Mouse (Mus musculus): ENCODE measurements around the gene Ccdc69. TPM values are rescaled to one million over a fixed set of nuclear protein-coding genes. Genes with fewer than 3 reads are reported as not detected.
"Not testable (repeated sequence)": the region's sequence is repeated elsewhere in the genome, so short reads cannot be mapped to it uniquely, and the experiment has no call there.

Ccdc69 gene
- polyA plus RNA-seq, 3 experiments from 2014 or later: 75.5 to 92.6 (median 81.1) TPM

DNA sequence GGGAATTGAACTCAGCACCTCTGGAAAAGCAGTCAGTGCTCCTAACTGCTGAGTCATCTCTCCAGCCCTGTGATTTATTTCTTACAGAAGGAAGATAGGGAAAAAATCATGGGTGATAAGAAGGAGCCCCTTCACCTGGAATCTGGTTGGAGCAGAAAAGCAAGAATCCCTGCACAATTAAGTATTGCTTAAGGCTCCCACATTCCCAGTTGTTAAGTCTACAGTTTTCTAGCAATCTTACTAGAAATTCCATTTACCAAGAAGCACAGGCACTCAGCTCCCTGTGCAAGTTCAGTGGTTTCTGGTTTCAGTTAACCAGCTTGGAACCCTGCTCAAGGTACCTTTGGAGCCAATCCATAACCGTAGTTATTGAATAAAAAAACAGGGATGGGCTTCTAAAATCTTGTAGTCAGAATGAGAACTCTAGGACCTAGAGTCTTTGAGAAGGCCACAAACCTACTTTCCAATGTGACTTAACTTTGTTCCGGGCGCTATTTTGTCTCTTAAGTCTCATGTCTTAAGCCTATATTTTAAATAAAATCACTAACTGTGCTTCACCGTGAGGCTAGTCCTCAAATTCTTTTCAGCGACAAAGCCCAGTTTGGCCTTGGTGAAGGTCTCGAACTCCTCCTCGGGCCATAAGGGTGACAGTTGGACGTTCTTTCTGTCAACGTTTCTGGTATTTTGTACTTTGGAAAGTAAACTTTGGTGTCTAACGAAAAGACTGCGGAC, 19.0 kb upstream of the Ccdc69 start:
- no peak for ATAC-seq

DNA sequence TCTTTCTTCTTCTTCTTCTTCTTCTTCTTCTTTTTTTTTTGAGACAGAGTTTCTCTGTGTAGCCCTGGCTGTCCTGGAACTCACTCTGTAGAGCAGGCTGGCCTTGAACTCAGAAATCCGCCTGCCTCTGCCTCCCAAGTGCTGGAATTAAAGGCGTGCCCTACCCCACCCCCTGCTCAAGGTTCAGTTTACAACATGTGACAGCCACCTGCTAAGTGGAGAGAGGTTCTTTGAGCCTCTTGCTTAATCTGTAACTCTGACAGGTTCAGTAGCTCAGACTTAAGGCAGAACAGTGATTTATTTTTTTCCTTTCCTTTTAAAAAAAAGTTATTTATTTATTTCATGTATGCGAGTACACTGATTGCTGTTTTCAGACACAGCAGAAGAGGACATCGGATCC, 18.4 kb upstream of the Ccdc69 start:
- not testable (repeated sequence) for ATAC-seq

DNA sequence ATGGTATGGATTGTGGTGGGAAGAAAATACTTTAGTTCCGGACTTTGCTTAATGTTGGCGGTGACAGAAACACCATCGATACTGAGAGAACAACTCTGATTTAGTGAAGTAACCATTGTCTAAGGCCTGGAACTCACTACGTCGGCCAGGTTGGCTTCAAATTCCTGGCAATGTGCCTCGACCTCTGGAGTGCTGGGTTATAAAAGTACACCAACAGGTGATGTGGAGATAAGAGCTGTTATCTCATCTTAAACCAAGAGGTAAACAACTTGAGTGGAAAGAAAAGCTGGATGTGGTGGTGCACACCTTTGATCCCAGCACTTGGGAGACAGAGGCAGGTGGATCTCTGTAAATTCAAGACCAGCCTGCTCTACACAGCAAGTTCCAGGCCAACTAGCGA, 15.2 kb upstream of the Ccdc69 start:
- ATAC-seq: no peak

- ATAC-seq: no peak
Measured at GRCm38 (mm10) chr11:55089892-55090291, 12.0 kb upstream of the Ccdc69 start.

DNA sequence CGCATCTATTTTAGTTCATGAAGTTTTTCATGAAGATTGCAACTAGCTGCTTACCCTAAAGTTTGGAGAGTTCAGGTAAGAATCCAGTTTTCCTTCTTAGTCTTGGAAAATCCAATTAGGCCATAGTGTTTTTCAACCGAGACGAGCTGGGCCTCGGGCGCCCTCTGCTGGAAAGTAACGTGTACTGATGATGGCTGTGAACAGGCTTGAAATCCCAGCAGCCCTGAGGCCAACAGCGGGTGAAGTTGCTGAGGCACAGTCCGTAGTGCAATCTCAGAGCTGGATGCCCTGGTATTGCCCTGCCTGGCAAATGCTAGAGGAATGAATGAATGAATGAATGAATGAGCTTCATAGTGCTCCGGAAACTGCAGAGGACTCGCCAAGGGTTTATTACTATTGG, 9.1 kb upstream of the Ccdc69 start:
- peak; percentile 61 for ATAC-seq

DNA sequence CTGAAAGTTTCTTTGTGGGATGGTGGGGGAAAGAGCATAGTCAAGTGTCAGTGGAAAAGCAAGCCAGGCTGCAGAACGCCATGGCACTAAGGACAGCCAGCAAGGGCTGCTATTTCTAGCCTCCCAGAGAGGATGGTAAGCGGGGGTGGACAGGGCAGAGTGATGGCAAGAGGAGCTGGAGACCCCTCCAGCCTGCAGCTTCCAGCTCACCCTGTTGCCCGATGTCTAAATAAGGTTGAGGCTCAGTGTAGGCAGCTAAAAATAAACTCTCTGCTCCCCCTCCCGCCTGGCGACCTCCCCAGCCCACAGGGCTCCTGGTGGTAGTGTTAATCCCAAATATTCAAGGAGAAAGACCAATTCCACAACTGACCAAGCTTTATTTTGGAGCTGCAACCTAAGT, 7.5 kb upstream of the Ccdc69 start:
- ATAC-seq: no peak

- ATAC-seq: no peak
Measured at GRCm38 (mm10) chr11:55084629-55085028, 6.7 kb upstream of the Ccdc69 start.

DNA sequence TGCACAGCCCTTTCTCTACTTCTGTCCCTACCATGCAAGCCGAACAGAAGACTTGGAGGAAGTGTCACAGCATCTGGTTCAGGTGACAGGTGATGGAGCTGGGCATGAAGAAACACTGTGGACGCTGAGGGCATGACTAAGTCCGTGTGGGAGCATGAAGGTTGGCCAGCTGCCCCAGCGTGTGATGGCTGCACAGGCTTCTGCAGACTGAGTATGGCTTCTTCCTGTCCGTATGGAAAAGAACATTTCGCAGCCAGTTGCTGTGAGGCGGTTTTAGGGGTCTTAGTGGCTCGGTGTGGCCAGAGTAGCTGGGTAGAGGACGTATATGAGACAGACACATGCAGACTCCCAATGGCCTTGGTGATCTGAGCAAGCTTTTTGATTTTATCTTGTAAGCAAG, 3.3 kb upstream of the Ccdc69 start:
- no peak for ATAC-seq

DNA sequence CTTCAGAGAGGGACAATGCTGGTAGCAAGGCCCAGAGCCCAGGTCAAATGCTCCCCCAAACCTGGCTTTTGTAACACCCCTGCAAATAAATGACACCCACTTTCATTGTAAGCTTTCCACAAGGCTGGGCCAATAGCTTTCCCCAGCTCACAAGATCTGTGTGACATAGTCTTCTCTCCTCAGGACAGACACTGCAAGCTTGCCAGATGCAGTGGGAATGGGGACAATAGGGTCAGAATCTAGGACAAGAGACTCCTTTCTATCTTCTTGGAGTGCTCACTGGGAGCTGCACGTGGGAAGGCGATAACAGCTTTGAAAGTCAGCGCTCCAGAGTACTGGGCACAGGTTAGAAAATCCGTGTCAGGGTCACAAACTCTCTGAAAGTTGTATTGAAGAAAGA, 1.2 kb upstream of the Ccdc69 start:
- ATAC-seq: no peak

DNA sequence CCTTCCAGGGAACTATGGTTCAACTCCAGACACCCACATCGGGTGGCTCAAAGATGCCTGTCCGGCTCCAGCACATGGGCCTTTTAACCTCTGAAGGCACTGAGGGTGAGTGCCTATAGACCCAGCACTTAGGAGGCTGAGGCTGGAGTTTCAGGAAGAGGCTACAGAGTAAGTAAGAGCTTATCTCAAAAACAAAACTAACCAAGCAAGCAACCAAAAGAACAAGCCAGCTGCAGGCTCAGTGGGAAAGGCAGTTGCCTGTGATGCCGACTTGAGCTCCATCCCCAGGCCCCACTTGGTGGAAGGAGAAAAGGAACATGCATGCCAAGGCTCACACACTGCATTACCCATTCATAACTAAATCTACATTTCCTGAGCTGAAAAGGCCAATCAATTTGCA, 571 bp upstream of the Ccdc69 start:
- no peak for ATAC-seq

DNA sequence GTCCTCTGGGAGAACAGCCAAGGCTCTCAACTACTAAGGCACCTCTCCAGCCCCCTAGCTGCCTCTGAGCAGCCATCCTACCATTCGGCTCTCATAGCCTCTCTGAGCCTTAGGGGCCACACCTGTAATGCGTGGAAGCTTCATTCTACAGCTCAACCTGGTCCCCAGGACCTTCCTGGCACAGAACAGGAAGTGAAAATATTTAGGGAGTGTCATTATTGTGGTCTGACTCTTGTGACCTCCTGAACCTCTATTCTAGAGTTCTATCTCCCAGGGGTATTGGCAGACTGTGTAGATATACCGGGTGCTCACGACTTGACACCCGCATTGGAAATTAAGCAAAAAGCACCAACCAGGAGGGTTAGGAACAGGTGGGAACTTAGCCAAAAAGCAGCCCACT, 1.7 kb downstream of the Ccdc69 start:
- no peak for ATAC-seq

DNA sequence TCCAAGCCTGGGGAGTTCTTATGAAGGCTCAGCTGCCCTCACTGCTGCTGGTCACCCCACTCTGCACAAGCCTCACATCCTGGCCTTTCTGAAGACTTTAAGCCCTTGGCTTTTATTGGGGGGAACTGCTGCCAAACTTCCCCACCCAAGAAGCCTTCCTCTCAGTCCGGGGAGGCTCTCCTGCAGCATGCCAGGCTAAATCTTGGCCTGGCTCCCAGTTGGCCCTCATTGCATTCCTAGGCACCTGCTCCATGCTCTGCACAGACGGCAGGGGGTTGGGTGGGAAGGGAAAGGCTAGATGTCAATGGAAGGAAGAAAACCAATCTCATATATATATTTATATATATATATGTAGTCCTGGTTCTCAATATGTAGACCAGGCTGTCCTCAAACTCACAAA, 2.3 kb downstream of the Ccdc69 start:
- ATAC-seq: no peak

- no peak for ATAC-seq
Measured at GRCm38 (mm10) chr11:55073191-55073590, 4.7 kb downstream of the Ccdc69 start.

DNA sequence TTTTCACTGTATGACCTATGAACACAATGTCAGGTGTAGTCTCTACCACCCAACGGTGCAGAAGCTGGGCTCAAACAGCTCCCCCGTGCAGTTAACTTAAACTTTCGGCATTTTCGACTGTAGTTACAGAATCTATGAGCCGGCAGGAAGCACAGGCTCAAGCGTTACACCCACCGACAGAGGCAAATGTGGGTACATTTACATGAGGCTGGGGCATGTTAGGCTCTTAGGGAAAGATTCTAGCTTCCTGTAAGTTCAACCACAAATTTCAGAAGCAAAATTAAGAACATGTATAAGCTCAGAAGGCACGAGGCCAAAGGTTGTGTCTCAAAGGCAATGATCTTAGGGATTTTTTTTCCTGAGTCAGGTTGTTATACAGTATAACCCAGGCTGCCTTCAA, 5.5 kb downstream of the Ccdc69 start:
- ATAC-seq: peak; percentile 74

DNA sequence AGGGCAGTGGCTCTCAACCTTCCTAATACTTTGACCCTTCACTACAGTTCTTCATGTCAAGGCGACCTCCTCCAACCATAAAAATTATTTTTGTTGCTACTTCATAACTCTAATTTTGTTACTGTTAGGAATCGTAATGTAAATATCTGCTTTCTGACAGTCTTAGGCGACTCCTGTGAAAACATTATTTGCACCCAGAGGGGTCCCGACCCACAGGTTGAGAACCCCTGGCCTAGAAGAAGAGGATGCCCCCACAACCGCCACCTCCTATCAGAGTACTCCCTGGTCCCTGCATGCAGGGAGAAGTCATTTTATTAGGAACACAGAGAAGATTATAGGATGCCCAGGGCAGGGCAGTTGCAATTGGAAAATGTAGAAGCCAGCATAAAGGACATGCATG, 6.6 kb downstream of the Ccdc69 start:
- no peak for ATAC-seq

GRCm38 (mm10) chr11:55069023-55069422, 8.9 kb downstream of the Ccdc69 start:
- ATAC-seq: no peak

DNA sequence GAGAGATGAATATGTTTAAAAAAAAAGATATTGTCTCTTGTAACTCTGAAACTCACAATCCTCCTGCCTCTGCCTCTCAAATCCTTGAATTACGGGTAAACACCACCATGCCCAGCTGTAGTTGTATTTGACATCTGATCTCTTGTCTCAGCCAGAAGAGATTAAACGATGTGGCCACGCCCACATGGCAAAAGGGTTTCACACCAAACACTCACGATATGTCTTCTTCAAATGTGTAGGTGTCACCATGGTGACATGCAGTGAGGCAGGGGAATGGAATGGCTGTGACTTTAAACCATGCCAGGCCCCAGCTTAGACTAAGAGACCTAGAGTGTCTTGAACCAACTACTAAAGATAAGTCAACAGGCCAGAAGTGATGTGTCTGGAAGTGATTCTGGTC, 11.0 kb downstream of the Ccdc69 start:
- ATAC-seq: peak; percentile 80

DNA sequence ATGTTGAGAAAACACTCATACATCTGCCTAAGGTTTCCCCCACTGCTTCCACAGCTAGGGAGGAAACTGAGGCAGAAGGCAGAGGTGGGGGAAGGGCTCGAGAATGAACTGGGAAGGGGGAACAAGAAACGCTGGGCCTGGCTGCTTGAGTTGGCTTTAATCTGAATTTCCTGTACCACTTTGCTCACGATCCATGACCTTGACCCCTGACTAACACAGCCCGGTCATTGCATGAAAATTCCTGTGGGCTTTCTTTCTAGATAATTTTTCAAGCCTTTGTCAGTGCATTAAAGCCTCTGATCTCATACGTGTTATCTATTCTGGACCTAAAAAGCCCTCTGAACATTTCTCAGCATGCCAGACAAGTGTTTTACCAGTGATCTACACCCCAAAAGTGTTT, 15.1 kb downstream of the Ccdc69 start:
- ATAC-seq: no peak

DNA sequence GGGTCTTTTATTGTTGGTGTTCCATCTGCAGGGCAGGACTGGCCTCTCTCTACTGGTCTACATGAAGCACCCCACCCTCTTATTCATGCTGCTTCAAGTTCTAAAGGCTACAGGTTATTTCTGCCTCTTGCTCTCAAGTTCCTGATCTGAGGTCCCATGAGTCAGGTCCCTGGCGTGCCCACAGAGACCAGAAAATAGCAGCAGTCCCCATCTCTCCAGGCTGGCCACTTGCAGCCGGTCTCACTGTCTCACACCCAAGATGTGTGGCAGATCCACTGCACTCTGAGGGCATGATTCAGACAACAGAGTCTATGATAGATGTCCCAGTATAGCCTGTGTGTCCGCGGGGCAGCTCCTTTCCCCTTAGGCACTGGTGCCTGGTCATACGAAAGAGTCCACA, 17.1 kb downstream of the Ccdc69 start:
- ATAC-seq: no peak

DNA sequence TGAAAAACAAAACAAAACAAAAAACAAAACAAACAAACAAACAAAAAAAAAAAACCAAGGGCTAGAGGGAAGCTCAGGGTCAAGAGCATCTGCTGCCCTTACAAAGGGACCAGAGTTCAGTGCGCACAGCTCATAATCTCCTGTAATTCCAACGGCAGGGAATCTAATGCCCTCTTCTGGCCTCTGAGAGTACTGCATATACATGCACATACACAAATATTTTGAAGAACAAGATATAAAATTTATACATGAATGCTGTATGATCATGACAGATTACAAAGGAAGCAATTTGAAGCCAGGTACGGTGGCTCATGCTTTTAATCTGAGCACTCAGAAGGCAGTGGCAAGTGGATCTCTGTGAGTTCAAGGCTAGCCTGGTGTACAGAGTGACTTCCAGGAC, 20.4 kb downstream of the Ccdc69 start:
- ATAC-seq: no peak

DNA sequence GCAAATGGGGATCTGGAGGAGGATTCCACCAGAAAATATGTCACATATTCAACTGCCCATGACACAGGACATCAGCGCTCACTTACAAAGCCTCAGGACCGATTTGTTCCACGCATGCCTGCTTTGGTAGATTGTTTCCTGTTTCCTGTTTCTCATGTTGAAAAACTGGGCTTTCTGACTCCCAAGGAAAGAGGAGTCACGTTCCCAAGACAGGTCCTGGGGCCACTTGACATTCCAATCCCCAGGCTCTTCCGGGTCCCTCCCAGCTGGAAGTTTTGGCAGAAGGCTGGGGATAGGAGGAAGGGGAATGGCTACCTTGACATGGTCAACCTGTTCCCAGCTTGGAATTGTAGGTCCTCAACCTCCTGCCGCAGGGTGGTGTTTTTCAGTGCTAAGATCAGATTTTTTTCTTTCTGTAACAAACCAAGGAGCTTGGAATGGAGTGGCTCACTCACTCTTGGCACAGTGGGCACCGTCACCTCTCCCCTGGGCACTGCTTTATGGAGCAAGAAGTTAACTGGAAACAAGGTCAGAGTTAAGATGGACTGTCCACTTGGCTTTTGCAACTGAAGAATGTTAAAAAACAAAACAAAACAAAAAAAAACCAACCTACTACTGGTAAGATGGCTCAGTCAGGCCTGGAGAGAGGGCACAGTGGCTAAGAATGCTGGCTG, 27.0 kb downstream of the Ccdc69 start:
- ATAC-seq: no peak

DNA sequence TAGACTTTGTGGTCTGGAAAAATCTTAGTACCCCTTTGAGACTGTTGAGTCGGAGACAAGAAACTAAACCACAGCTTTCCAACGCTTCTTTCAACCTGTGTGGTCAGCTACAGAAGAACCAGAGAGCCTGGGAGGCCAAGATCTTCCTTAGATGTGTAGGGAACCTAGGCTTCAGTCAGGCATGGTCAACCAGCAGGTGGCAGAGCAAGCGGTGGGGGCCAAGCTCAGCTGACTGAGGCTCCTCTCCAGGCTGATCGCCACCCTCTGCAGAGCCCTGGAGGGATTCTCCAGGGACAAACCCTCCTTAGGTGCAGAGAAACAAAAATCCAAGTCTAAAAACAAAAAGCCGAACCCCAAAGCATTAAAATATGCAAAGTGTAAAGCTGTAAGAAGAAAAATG, 31.3 kb downstream of the Ccdc69 start:
- ATAC-seq: no peak

DNA sequence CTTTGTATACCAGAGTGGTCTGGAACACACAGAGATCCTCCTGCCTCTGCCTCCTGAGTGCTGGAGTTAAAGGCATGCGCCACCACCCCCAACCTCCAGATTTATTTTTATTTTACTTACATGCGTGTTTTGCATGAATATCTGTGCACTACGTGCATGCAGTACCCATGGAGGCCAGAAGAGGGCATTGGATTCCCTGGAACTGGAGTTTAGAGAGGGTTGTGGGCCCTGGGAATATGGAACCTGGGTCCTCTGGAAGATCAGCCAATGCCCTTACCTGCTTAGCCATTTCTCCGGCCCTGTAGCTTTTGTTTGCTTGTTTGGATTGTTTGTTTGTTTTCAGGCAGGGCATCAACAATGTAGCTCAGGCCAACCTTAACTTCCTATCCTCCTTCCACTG, 36.6 kb downstream of the Ccdc69 start:
- no peak for ATAC-seq

DNA sequence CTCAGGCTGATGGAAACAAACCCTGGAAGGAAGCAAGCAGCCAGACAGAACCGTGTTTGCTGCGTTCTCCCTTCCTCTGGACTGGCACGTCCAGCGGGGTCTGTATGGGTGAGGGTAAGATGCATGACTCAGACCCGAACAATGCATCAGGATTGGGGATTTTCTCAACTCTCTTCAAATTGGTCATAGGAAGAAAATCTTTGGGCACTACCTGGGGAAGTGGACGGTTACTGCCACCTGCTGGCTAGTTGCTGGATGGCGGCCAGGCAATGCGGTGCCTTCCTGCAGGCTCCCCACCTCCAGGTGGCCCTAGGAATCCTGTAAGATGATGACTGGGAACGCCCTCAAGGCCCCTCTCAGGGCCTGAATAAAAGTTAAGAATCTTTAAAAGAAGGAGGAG, 38.3 kb downstream of the Ccdc69 start:
- ATAC-seq: peak; percentile 76

DNA sequence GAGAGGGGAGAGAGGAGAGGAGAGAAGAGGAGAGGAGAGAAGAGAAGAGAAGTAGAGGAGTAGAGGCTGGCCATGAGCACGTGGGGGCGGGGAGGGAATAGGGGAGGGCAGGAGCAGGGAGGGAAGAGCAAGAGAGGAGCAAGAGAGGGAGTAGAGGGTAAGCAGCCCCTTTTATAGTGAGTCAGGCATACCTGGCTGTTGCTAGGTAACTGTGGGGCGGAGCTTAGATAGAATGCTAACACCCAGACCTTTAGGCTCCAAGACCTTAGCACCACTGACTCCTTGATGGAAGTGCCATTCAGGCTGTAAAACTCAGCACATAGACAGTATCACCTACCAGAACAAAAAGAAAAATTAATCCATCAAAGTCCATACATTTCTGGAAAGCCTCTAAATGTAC, 41.3 kb downstream of the Ccdc69 start:
- no peak for ATAC-seq
